Mouse (Mus musculus) retina, postnatal 1 day (tissue): ENCODE results near the gene Shc3.
A peak's percentile ranks its signal among the peaks of the same experiment; 100 is the strongest.

ENCODE experiments used
- DNase-seq: peaks from one replicate; pipeline ENCODE4 v3.0.0-alpha.2; 2012

The Shc3 gene

GRCm38 (mm10) chr13:51479826-51480225 lies 89.4 kb downstream of the Shc3 start:
- DNase-seq, result no peak

GRCm38 (mm10) chr13:51476991-51477390 lies 92.2 kb downstream of the Shc3 start:
- no peak for DNase-seq

GRCm38 (mm10) chr13:51468697-51469250 lies 100.4 kb downstream of the Shc3 start:
- DNase-seq, result no peak

- DNase-seq, result peak; percentile 11
These were observed 102.9 kb downstream of the Shc3 start for GRCm38 (mm10) chr13:51466117-51466841.

DNA sequence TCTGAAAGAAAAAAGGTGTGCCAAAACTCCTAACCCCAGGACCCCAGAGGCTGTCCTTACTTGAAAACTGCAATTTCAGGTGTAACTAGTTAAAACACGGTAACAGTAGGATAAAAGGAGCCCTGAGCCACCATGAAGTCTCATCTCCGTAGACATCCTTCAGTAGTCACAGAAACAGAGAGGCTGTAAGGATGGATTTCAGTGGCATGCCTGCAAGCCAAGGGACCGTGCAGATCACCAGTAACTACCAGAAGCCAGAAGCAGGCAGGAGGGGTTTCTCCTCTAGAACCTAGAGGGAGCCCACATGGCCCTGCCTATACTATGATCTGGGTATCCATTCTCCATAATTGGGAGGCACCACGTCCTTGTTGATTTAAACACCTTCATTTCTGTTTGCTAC lies 104.9 kb downstream of the Shc3 start:
- DNase-seq, result no peak

DNA sequence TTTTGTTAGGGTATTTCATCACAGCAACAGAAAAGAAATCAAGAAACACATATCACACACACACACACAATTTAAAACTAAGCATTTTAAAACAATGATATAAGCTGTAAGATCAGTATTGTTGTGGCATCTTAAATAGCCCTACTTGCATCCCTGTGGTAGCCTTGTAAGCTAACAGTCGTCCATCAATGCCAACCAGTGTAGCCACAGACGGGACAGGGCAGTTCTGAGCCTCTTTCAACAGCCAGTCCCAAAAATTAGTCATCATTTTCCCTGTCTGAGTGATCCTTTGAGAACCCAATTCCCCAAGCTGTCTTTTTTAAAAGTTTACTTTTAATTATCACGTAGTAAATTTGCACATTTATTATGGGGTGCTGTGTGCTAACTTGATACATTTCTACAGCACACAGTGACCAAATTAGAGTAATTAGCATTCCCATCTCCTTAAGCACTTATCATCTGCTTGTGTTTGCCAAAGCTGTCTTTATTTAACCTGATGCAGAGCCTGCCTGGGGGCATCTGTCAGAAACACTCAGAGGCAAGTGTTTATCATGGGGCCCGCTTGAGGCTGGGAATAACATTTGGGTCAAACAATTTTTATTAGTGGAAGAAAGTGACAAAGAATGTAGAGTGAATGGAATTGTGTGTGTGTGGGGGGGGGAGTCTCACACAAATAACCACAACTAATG lies 112.9 kb downstream of the Shc3 start:
- peak; percentile 75 for DNase-seq

DNA sequence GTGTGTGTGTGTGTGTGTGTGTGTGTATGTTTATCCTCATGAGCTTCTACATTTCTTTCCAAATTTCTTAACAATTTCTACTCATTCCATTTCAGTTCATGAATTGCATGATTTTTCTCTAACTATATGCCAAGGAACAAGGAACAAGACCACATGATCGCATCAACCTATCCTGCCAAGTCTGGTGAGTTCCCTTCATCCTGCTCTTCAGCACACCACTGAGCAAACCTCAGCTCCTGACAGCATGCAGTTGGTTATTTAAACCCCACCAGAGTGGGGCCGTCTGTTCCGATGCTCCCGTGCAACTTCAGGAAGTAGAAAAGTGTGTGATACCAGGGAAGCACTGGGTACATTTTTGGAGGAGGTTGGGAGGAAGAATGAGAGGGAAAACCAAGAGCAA lies 122.7 kb downstream of the Shc3 start:
- DNase-seq, result no peak

GRCm38 (mm10) chr13:51442922-51443321 lies 126.3 kb downstream of the Shc3 start:
- no peak for DNase-seq

DNA sequence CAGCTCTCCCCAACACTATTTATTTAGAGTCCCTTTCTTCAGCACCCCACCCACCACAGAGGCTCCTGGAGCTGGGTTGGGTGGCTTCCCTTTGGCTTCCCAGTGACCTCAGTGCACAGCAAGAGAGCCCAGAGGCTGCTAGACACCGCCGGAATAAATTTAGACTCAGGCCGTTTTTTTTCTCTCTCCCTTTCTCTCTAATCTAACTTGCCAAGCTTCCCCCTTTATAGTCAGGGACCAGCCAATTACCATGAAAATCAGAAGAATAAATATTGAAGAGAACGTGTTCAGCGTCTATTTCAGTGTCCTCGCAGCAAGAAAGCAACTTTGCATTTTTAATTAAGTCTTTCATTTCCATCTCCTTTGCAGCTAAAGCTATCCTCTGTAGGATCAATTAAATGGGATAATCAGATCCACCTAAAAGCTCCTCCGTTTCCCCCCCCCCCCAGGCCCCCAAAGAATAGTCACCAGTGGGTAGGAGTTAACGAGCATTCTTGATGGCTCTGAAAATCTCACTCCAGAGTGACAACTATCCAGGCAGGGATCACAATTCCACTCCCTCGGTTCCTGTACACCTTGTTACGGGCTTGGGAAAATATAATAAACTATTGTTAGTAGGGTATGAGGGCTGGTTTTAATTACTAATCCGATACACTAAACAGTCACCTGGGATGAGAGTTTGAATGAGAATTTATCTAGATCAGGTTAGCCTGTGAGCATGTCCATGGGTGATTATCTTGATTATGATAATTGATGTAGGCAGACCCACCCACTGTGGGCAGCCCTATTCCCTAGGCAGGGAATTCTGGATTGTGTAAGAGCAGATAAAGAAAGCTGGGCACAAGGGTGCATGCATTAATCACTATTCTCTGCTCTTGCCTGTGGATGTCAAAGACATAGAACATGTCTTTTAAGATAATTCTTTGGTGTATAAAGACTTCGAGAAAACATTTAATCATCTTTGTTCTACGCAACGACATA lies 131.8 kb downstream of the Shc3 start:
- no peak for DNase-seq

DNA sequence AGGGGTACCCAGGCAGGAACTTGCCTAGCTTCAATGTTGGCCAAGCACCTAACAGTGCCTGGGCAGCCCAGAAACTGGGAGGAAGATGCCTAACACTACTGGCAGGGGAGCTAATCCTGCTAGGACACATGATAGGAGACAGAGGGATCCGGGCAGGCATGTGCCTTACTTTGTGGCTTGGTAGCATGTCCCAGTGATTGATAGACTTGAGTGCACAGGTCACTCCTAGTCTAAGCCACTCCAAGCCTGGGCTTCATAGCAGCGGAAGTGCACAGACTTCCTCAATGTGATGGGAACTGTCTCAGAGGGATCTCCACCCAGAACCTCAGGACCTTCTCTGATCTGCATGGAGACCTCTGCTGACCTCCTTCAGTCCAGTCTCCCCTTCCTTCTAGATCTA lies 134.1 kb downstream of the Shc3 start:
- no peak for DNase-seq

- DNase-seq, result peak; percentile 35
These were observed 134.8 kb downstream of the Shc3 start for GRCm38 (mm10) chr13:51434460-51434859.

- no peak for DNase-seq
These were observed 135.8 kb downstream of the Shc3 start for GRCm38 (mm10) chr13:51433371-51433770.

DNA sequence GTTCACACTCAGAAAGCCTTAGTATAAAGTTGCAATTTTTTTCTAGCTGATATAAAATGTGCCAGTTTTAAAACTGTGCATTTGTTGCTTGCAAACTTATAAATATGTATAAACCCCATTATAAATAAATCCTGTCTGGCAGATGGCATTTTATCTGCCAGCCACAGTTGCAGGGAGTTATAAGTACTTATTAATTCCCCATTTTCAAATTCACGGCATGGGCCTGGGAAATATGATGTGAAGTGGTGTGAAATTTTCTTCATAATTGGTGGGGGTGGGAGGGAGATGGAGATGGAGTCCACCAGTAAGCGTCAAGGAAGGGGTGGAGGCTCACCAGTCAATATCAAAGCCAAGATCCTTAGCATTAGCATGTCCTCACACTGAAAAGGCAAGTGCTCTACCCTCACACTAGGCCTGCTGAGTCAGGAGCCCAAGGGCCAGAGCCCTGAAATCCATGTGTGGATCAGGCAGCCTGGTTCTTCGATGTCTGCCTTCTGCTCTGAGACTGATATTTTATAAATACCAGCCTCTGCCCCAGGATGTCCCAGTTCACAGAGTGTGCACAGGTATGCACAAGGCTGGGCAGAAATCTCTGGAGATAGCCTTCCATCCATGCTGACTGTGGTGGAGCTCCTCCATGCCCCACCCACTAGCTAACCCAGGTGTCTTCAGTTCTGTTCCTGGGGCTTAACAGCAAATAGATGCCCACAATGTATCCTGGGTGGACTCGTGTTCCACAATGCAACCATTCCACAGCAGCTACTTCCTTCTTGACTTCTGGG lies 143.4 kb downstream of the Shc3 start:
- no peak for DNase-seq

- peak; percentile 82 for DNase-seq
These were observed 144.6 kb downstream of the Shc3 start for GRCm38 (mm10) chr13:51424647-51425046.

DNA sequence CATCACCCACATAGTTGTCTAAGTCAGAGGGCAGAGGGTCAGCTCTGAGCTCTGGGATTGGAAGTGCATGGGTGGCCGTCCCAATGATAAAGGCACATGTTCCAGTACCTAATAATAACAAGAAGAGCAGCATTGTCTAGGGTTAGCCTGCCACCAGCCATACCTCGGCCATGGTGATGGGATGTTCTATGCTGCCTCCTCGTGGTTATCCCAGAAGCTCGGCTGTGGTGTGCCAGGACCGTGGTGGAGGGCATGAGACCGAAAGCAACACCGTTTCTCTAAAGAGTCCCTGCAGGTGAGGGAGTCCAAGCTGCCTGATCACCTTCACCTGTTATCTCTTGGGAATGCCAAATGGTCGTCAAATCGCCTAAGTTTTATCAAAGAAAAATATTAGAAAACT lies 145.6 kb downstream of the Shc3 start:
- DNase-seq, result no peak

GRCm38 (mm10) chr13:51420861-51421260 lies 148.4 kb downstream of the Shc3 start:
- DNase-seq, result no peak

DNA sequence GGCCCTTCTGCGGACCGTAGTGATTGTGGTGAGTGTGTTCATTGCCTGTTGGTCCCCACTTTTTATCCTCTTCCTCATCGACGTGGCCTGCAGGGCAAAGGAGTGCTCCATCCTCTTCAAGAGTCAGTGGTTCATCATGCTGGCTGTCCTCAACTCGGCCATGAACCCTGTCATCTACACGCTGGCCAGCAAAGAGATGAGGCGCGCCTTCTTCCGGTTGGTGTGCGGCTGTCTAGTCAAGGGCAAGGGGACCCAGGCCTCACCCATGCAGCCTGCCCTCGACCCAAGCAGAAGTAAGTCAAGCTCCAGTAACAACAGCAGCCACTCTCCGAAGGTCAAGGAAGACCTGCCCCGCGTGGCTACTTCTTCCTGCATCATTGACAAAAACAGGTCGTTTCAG lies 149.7 kb downstream of the Shc3 start:
- DNase-seq, result no peak

GRCm38 (mm10) chr13:51418942-51419451 lies 150.2 kb downstream of the Shc3 start:
- DNase-seq, result no peak

DNA sequence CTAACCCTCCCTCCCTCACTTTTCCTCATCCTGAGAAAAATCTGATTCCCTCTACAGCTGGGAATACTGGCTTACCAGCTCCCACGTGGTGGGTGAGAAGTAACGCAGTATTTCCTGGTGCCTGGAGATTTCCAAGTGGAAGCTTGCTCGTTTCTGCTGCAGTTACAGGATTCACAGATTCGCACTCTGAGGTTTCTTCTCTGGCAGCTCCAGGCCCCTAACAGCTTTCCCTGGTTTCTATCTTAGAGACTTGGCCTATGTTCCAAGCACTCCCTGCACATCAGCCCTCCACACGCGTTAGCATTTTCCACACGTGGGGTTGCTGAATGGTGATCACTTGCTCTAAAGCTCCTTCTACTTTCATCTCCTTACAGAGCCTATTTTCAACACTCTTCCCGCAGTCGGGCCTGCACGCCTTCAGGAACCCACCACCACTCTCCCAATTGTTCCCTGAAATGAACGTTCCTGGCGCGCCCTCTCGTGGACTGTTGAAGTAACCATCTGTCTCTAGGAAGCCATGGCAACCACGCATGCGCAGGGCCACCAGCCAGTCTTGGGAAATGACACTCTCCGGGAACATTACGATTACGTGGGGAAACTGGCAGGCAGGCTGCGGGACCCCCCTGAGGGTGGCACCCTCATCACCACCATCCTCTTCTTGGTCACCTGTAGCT lies 150.8 kb downstream of the Shc3 start:
- DNase-seq, result peak; percentile 96

GRCm38 (mm10) chr13:51417796-51418195 lies 151.4 kb downstream of the Shc3 start:
- DNase-seq, result no peak

- DNase-seq, result no peak
These were observed 152.5 kb downstream of the Shc3 start for GRCm38 (mm10) chr13:51416727-51417126.
